Mouse (Mus musculus) erythroblast, embryonic 14.5 days (primary cell): ENCODE measurements around the gene Socs3.

Experiments
- GATA1 ChIP-seq: IDR thresholded peaks from 2 replicates; pipeline ENCODE4 v1.6.1; 2012; ENCODE audit warnings: low read length, inconsistent platforms, mixed read lengths
- TAL1 ChIP-seq: IDR thresholded peaks from 3 replicates; pipeline ENCODE4 v1.6.1; 2012; ENCODE audit warnings: low read length, inconsistent platforms, mixed read lengths

DNA sequence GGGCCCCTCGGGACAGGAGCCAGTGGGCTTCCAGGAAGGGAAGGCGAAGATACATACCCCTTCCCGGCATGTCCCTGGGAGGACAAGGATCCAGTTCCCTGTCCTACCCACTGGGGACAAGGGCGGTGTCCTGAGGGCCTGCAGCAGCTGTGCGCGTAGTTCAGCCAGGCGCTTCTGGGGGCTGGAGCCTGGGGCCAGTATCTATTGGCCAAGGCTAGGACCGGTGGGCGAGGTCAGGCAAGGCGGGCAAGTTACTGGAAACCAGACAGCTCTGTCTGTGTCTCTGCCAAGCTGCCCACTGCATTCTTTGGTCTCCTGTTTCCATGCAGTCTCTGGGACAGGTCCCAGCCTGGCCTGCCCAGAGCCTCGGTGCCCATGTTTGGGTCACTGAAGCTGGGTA is 46.6 kb downstream of the Socs3 start:
- TF ChIP-seq TAL1 (no peak), GATA1 (no peak)
